In genomic region chr14:57820839-57821238, GRCm38 (mm10) we compare ENCODE assay signal across 35 mouse cellular contexts.
"Had no signal": no experiment of that assay in that cellular context is flagged by ENCODE, and none has a peak within 500 bp of the region (broad histone marks: within the 10 kb centered on the region; RNA-seq: fewer than 3 reads in every experiment).

No protein-coding gene starts in this region.

- H3K4me1 ChIP-seq: intestine, embryonic 15.5 days had no signal

- H3K27ac ChIP-seq: heart, embryonic 10.5 days; heart, embryonic 13.5 days; heart, embryonic 15.5 days; hindbrain, embryonic 10.5 days; hindbrain, embryonic 12.5 days; hindbrain, embryonic 13.5 days; hindbrain, embryonic 14.5 days; hindbrain, embryonic 15.5 days; hindbrain, postnatal 0 days; intestine, embryonic 15.5 days; kidney, embryonic 15.5 days; kidney, postnatal 0 days; layer of hippocampus, adult 2 months had no signal

- DNase-seq: heart, postnatal 10 days; heart, postnatal 14 days; heart, postnatal 36 days; heart, postnatal 4 days; kidney, adult 11 months; kidney, adult 18-20 months; kidney, adult 2 months; kidney, adult 8-10 months; kidney, adult 9 months; kidney, postnatal 10 days; kidney, postnatal 14 days; kidney, postnatal 25 days; kidney, postnatal 36 days; kidney, postnatal 4 days; layer of hippocampus, adult 9-11 months; layer of hippocampus, postnatal 36 days had no signal

- H3K4me3 ChIP-seq: heart, embryonic 10.5 days; heart, embryonic 12.5 days; heart, embryonic 13.5 days; heart, embryonic 15.5 days; hindbrain, embryonic 10.5 days; hindbrain, embryonic 12.5 days; hindbrain, embryonic 13.5 days; hindbrain, embryonic 15.5 days; intestine, embryonic 15.5 days; kidney, embryonic 15.5 days; layer of hippocampus, adult 2 months had no signal

- H3K9ac ChIP-seq: heart, embryonic 12.5 days; heart, embryonic 13.5 days; heart, embryonic 15.5 days; hindbrain, embryonic 12.5 days; hindbrain, embryonic 13.5 days; hindbrain, embryonic 14.5 days; hindbrain, embryonic 15.5 days; intestine, embryonic 15.5 days; kidney, embryonic 15.5 days had no signal

- ATAC-seq: hindbrain, embryonic 16.5 days; hindbrain, postnatal 0 days; inflammation-experienced regulatory T-cells, adult 6 months; intestine, embryonic 15.5 days; intestine, embryonic 16.5 days; intestine, postnatal 0 days had no signal

- H3K9me3 ChIP-seq: heart, embryonic 10.5 days; heart, embryonic 12.5 days; heart, embryonic 13.5 days; heart, embryonic 15.5 days; hindbrain, embryonic 10.5 days; hindbrain, embryonic 12.5 days; hindbrain, embryonic 13.5 days; hindbrain, embryonic 15.5 days; intestine, embryonic 15.5 days; kidney, embryonic 15.5 days had no signal

- H3K4me2 ChIP-seq: heart, embryonic 11.5 days; heart, embryonic 12.5 days; heart, embryonic 13.5 days; heart, embryonic 15.5 days; hindbrain, embryonic 12.5 days; hindbrain, embryonic 13.5 days; hindbrain, embryonic 14.5 days; hindbrain, embryonic 15.5 days; intestine, embryonic 15.5 days; kidney, embryonic 15.5 days had no signal

- H3K27me3 ChIP-seq: heart, embryonic 12.5 days; heart, embryonic 13.5 days; heart, embryonic 15.5 days; hindbrain, embryonic 12.5 days; hindbrain, embryonic 13.5 days; hindbrain, embryonic 15.5 days; intestine, embryonic 15.5 days; kidney, embryonic 15.5 days had no signal

- H3K36me3 ChIP-seq: hindbrain, embryonic 15.5 days had no signal
